In genomic region chr12:110797842-110798431, GRCm38 (mm10) we compare ENCODE assay signal across 8 mouse cellular contexts. TPM values are rescaled to one million over a fixed set of nuclear protein-coding genes. Genes with fewer than 3 reads are reported as not detected.
DNase-seq lines count a peak whose midpoint lies in the region; ATAC-seq and TF ChIP-seq lines count a peak whose summit lies in the region.

No protein-coding gene starts in this region.

- no peak for DNase-seq in left cerebral cortex, adult 2 months (ENCODE audit: extremely low spot score in 1 of 2, low spot score in 2 of 2)
- DNase-seq in left cerebral cortex, adult 18-20 months (ENCODE audit: low spot score in 2 of 2), result no peak
- DNase-seq in adrenal gland, adult 18-20 months (ENCODE audit: low spot score in 2 of 2), result peak; percentile 44 to 66
- peak; percentile 38 to 44 for DNase-seq in heart, postnatal 10 days
- DNase-seq in lung, postnatal 25 days (ENCODE audit: low spot score), result peak; percentile 31

- intact Hi-C loops in left cerebral cortex, adult 2 months (cut with DNase I), result no loop called here
- intact Hi-C loops in heart, postnatal 10 days (cut with DNase I), result no loop called here

- ATAC-seq in monocyte, adult 5-6 weeks (replicated peaks; ENCODE audit: insufficient number of reproducible peaks, low FRiP score, low TSS enrichment, poor library complexity, severe bottlenecking), result no peak
- ATAC-seq in cerebellum, adult (ENCODE audit: insufficient number of reproducible peaks, low FRiP score, low TSS enrichment), result no peak
- no peak for ATAC-seq in frontal cortex, adult (ENCODE audit: low TSS enrichment)

- no peak overlapping the region for H3K4me3 ChIP-seq in left cerebral cortex, adult 2 months

- peak overlapping the region; percentile 28; the same call in 1 of the 2 replicates for H3K27ac ChIP-seq in left cerebral cortex, adult 2 months

- no peak for TF ChIP-seq CTCF in left cerebral cortex, adult 2 months (IDR thresholded peaks at IDR 0.05)

RNA-seq across cellular contexts. Expression of gene Mok, which starts 42.8 kb away (rescaled TPM):
- 10 to 100 TPM; 13.0 to 13.3 TPM for total RNA-seq in left cerebral cortex, adult 2 months (2021)
- total RNA-seq in left cerebral cortex, adult 18-20 months (2021), result 10 to 100 TPM; 10.9 to 11.6 TPM
- total RNA-seq in adrenal gland, adult 18-20 months (2021), result 1 to 10 TPM in 1 of 2 experiments, under 1 TPM in 1; 0.86 to 1.2 TPM
- total RNA-seq in heart, postnatal 10 days (2021), result under 1 TPM; 0.57 to 0.62 TPM
- 0.10 to 0.32 TPM in 2 of 3 replicates, not detected in the other for total RNA-seq in monocyte, adult 5-6 weeks (2017)

RNA-seq across cellular contexts. Expression of gene Zfp839, which starts 52.1 kb away (rescaled TPM):
- total RNA-seq in left cerebral cortex, adult 2 months (2021), result 10 to 100 TPM; 11.4 to 12.3 TPM
- 10 to 100 TPM; 11.7 to 12.8 TPM for total RNA-seq in left cerebral cortex, adult 18-20 months (2021)
- total RNA-seq in adrenal gland, adult 18-20 months (2021), result 10 to 100 TPM; 12.6 to 13.4 TPM
- total RNA-seq in heart, postnatal 10 days (2021), result 1 to 10 TPM; 7.1 to 7.4 TPM
- 6.5 to 11.1 TPM (median 9.0 TPM) in 3 replicates for total RNA-seq in monocyte, adult 5-6 weeks (2017)

Comparison
In these comparisons a context has a peak if more than half of its experiments do, and no peak if none do; other contexts are left out.
1. DNase-seq: peak in adrenal gland, adult 18-20 months (2 of 2), heart, postnatal 10 days (2 of 2) and lung, postnatal 25 days (single experiment); none in left cerebral cortex, adult 2 months (0 of 2) and left cerebral cortex, adult 18-20 months (0 of 2).